Mouse (Mus musculus) fibroblast of lung, adult 2 months (primary cell): Measurements from ENCODE around the gene Scai.
A peak's percentile ranks its signal among the peaks of the same experiment; 100 is the strongest.
"Not testable (repeated sequence)": the region's sequence is repeated elsewhere in the genome, so short reads cannot be mapped to it uniquely, and the experiment has no call there.

Experiments
- DNase-seq: peaks from one replicate; pipeline ENCODE4 v3.0.0-alpha.2; 2011; ENCODE audit warnings: low read depth

Scai gene

GRCm38 (mm10) chr2:39190561-39191056, at the start of gene Scai:
TSS of gene Scai (minus strand) at chr2:39190734.
- peak; percentile 99 for DNase-seq

GRCm38 (mm10) chr2:39226731-39227130, 36.2 kb upstream of the Scai start:
- no peak for DNase-seq

DNA sequence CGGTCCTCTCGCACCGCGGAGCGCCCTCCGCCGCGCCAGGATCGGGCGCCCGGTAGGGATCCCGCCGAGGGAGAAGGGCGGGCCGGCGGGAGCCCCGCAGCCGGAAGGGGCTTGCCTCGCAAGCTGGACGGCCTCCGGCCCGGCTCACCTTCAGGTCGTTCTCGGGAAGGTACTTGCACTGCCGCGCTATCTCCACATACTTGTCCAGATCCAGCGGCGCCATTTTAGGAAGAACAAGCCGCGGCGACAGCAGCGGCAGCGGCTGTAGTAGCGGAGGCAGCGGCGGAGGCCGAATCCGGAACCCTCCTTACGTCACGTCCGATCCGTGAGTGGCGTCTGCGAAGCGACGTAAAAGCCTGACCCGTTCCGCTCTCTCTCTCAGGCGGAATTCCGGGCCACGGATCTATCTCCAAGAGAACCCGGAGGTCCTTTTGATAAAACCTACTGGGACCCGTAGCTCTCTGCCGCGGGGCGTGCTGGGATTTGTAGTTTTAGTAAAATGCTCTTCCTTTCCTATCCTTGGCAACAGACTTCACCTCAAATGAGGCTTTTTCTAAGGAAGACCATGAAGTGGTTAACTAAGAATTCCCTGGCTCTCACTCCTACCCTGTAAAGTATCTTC, 35.6 kb upstream of the Scai start, which contains the start of gene Ppp6c:
Gene Ppp6c (minus strand): TSS at position 433 of the 622 bp plus-strand sequence.
- peak; percentile 94 for DNase-seq

- not testable (repeated sequence) for DNase-seq
These were observed 34.9 kb upstream of the Scai start for GRCm38 (mm10) chr2:39225331-39226018.

DNA sequence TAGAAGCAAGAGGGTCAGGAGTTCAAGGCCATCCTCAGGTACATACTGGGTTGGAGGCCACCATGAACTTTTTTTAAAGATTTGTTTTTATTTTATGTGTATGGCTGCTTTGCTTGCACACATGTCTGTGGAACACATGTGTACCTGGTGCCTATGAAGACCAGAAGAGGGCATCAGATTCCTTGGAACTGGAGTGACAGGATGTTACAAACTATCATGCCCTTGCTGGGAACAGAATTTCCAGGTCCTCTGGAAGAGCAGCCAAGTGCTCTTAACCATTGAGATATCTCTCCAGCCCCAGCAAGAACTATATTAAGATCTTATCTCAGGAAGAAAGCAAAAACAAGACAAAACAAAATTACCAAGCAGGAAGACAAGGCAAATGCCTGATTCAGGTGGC, 34.1 kb upstream of the Scai start:
- DNase-seq = no peak

DNA sequence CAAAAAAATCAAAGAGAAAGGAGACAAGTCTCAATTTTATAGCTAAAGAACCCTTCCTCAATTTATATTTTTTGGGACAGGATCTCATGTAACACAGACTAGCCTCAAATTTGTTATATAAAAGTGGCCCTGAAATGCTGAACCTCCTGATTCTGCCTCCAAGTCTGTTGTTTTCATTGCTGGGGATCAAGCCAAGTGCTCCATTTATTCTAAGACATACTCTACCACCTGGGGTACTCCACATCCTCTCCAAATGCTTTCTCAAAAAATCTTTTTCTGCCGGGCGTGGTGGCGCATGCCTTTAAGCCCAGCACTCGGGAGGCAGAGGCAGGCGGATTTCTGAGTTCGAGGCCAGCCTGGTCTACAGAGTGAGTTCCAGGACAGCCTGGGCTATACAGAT, 29.5 kb upstream of the Scai start:
- no peak for DNase-seq

DNA sequence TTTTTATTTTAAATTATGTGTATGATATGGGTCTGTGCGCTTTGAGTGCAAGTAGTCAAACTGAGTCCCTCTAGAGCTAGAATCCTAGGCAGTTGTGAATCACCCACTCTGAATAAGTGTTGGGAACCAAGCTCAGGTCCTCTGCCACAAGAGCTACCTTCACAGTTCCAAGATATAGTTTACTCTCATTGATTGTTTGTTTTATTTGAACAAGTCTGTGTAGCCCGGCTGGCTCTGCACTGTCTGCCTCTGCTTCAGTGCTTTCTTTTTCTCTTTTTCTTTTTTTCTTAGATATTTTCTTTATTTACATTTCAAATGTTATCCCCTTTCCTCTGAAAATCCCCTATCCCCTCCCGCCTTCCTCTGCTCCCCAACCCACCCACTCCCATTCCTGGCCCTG, 28.5 kb upstream of the Scai start:
- DNase-seq = no peak

GRCm38 (mm10) chr2:39217150-39217549, 26.6 kb upstream of the Scai start:
- DNase-seq = no peak

DNA sequence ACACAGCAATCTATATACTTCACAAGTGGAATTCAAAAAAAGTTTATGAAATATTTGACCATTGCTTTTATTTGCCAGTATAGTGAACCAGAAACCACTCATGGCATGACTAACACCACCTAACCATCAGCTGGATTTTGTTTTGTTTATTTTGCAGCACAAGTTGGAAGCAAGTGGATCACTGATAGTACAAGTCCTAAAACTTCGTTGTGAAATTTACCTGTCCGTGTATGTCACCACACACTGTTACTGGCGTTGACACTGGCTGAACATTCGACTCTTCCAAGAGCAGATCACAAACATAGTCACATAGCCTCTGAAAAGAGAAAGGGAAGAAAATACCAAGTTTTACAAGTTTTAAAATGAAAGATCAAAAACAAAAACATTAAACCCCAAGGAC, 20.2 kb upstream of the Scai start:
- DNase-seq = no peak

DNA sequence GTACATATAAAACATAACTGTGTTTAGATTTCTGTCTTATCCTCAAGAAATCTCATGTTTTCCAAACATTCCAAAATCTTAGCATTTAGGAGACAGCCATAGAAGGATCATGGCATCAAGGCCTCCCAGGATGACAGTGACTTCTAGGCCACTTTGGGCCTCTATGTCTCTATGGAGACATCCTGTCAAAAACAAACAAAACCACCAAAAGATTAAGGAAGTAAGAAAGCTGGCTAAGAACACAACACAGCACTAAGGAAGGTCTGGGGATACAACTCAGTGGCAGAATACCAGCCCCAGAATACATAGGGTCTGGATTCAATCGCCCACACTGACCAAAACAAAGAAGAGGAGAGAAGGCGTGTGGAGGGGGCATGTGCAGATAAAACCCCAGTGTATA, 12.8 kb upstream of the Scai start:
- no peak for DNase-seq

GRCm38 (mm10) chr2:39194809-39195208, 4.3 kb upstream of the Scai start:
- DNase-seq = no peak

GRCm38 (mm10) chr2:39189961-39190560, 473 bp downstream of the Scai start:
- no peak for DNase-seq

- DNase-seq = no peak
These were observed 4.6 kb downstream of the Scai start for GRCm38 (mm10) chr2:39185942-39186341.

DNA sequence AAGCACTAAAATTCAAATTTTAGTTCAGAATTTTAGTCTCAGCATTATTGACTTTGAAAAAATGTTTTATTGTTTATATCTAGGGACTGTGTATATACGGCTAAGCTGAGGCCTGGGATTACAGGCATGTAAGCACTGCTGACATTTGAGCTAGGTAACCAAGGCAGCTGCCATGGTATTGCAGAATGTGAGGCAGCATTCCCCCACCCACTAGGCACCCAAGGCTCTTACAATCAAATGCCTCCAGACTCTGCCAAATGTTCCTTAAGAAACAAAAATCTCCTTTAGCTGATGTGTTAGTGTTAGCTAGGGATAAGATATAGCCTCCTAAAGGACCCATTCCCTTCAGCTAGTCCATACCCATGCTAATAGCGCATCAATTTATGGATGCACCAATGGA, 6.9 kb downstream of the Scai start:
- no peak for DNase-seq

DNA sequence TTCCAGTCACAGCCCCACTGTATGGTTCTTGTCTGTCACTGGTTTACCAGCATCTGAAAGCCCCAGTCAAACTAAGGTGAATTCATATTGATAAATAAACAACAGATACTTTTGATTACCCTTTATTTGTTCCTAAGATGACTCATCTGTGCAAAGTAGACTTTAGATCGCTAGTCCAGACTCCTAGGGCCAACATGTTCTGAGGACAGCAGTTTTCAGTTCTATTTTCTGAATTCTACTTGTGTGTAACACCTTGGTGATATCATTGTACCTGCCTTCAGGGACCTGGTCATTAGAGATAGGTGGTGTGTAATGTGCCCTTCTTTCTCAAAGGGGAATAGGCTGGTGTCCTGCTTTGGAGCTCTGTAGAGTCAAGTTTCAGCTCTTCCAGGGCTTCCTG, 29.5 kb downstream of the Scai start:
- no peak for DNase-seq

DNA sequence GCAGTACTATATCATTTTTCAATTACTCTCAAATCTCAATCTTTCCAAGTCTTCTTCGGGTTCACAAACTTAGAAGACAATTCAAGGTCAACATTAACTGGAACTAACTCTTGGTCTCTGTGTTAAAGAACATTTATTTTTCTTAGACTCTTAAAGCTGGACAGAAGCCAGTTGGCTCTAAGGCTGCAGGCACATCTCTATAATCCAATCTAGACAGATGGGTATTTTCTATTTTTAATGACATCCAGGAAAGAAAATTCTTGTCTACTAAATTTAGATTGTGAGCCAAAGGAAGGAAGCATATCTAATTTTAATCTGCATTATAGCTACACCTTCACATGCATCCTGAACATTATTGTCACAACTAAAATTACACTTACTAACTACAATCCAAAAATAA, 32.6 kb downstream of the Scai start:
- DNase-seq = no peak

DNA sequence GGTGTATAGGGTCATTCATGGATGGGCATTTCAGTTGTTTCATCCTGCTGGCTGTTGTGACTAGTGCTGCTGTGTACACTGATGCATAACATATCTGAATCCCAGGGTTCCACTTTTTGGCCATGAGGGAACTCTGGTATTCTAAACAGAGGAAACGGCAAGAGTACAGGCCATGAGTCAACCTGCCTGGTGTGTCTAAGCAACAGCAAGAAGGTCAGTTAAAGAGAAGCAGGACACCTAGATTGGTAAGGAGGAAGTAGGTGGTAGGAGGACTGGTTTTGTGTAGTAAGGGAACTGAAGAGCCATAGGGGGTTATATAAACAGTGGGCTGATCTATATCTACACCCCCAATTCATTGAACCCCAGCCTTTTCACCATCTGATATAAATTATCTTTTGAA, 33.7 kb downstream of the Scai start:
- DNase-seq = no peak

DNA sequence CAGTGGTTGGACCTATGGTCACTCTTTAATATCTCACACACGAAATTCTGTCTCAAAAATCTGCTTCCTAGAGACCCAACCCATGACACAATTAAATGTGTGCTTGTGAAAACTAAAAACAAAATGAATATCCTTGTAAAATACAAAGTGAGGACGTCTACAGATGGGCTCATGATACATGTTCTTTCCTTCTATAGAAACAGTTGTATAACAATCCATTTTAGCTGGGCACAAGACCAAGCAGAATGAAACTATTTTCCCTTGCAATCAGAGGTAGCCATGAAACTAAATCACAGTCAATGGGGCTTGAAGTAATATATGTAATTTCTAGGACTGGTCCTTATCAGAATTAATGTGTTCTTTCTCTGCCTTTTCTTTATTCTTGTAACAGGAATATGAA, 39.6 kb downstream of the Scai start:
- DNase-seq = no peak

DNA sequence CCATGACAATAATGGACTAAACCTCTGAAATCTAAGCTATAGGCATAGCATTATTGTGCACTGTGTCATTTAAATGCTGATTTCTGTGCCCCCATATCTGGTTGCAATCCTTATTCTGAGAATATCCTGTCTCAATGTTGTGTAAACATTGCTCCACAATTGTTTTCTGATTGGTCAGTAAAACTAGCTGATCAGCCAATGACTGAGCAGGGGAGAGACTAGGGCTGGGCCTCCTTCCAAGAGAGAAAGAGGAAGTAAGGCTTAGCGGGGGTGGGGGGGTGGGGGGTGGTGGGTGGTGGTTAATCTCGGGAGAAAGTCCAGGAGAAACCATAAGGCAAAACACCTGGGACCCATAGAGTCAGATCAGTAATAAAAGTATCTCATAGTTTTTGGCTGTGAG, 42.5 kb downstream of the Scai start:
- no peak for DNase-seq

DNA sequence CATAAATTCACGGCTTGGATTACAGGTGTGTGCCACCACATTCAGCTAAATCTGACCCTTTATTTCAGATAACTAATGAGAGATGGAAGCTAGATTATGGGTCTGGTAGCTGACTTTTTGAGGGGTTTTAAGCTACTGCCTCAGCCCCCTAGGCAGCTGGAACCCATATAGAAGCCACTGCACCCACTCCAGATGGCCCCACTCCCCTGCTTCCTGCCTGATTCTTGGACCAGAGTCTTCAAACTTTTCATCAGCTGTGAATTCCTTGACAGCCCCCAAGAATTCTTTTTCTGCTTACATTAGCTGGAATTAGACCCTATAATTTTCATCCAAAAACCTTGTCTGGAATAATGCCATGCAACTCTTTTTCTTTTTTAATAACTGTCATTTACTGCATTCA, 44.1 kb downstream of the Scai start:
- DNase-seq = no peak

- no peak for DNase-seq
These were observed 48.1 kb downstream of the Scai start for GRCm38 (mm10) chr2:39142357-39142948.

DNA sequence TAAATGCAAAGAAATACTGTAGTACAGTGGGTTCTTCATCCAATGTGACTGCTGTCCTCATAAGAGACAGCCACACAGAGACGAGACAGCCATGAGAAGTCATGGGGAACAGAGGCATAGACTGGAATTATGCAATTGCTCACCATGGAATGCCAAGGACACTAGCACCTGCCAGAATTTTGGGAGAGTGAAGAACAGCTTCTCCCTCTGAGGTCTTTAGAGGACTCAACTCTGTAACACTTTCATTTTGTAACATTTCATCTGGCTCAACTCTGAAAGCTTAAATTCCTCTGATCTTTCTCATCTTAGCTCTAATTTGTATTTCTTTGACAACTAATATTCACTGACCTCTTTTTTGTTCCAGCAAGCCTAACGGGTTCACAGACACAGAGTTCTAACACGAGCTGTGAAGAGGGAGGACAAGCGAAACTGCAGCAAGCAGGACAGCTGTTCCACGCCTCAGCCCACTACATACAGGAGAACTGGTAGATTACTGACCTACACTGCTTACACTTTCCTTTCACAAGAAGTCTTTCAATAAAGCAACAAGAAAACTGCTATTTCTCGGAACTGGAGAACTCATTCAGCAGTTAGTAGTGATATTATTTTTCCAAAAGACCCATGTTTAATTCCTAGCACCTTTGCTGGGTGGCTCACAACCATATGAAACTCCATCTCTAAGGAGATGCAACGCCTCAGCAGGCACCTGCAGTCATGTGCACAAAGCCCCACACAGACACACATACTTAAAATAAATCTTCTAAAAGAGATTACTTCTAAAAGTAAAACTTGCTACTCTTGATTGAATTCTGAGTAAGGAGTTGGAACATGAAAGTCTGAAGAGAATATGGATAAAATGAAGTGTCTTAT, 49.7 kb downstream of the Scai start:
- DNase-seq = no peak
